Mouse (Mus musculus) midbrain, embryonic 16.5 days (tissue): Measurements from ENCODE around the gene Sh3gl2. TPM values are rescaled to one million over a fixed set of nuclear protein-coding genes. Genes with fewer than 3 reads are reported as not detected.

Source experiments
- ATAC-seq: fragments of 200-750 bp; cut with Nextera tagmentation; 2 replicates; pipeline ENCODE4 v1.8.0; 2017; ENCODE audit warnings: moderate TSS enrichment
- H3K27ac ChIP-seq: fragments of 300-500 bp; sonication (generic); 2 replicates; pipeline ENCODE4 v1.5.1; 2014; ENCODE audit warnings: mild to moderate bottlenecking, low read length, mixed read lengths
- H3K27me3 ChIP-seq: fragments of 300-500 bp; sonication (generic); 2 replicates; pipeline ENCODE4 v1.6.1; 2014; ENCODE audit warnings: low read depth, low read length, mixed read lengths; ENCODE audit not compliant: control insufficient read depth, insufficient read depth
- H3K36me3 ChIP-seq: fragments of 300-500 bp; sonication (generic); 2 replicates; pipeline ENCODE4 v1.6.1; 2014; ENCODE audit warnings: mild to moderate bottlenecking, low read length, moderate library complexity, mixed read lengths; ENCODE audit not compliant: control insufficient read depth, insufficient read depth
- H3K4me1 ChIP-seq: fragments of 300-500 bp; sonication (generic); 2 replicates; pipeline ENCODE4 v1.6.1; 2014; ENCODE audit warnings: mild to moderate bottlenecking, low read length, mixed read lengths; ENCODE audit not compliant: control insufficient read depth, insufficient read depth
- H3K4me2 ChIP-seq: fragments of 300-500 bp; sonication (generic); 2 replicates; pipeline ENCODE4 v1.6.1; 2014; ENCODE audit warnings: mild to moderate bottlenecking, low read length, mixed read lengths
- H3K4me3 ChIP-seq: fragments of 300-500 bp; sonication (generic); 2 replicates; pipeline ENCODE4 v1.5.1; 2014; ENCODE audit warnings: low read depth, mild to moderate bottlenecking, low read length, moderate library complexity, mixed read lengths
- H3K9ac ChIP-seq: fragments of 300-500 bp; sonication (generic); 2 replicates; pipeline ENCODE4 v1.6.1; 2014; ENCODE audit warnings: low read depth, low read length, mixed read lengths
- H3K9me3 ChIP-seq: fragments of 300-500 bp; sonication (generic); replicated peaks from 2 replicates; pipeline ENCODE4 v1.6.1; 2014; ENCODE audit warnings: mild to moderate bottlenecking, low read length, mixed read lengths; ENCODE audit not compliant: control insufficient read depth, poor library complexity, severe bottlenecking
- WGBS: fragments of 180-500 bp; shearing (Covaris S2); extraction: QIAGEN DNeasy Blood & Tissue Kit; methylation state at CpG from one replicate; pipeline ENCODE4 v1.1.7; 2014; 5-methylcytosine and 5-hydroxymethylcytosine counted together
- polyA plus RNA-seq: library from polyadenylated mRNA; unstranded; fragments of >200 nt; fragmentation: Nextera tagmentation; extraction: Ambion mirVana; gene quantifications from 2 replicates; pipeline ENCODE4 v1.2.1, GENCODE M21; 2015

Gene Sh3gl2
- polyA plus RNA-seq, 1 experiment from 2014 or later = 112 TPM

GRCm38 (mm10) chr4:85483586-85483985, 278.7 kb downstream of the Sh3gl2 start:
- no peak for ATAC-seq
- Histone ChIP-seq H3K4me3 (no peak overlapping the region), H3K4me2 (no peak overlapping the region), H3K27me3 (no peaks in the 10 kb centered on the region), H3K36me3 (no peaks in the 10 kb centered on the region), H3K9me3 (no peaks in the 10 kb centered on the region), H3K9ac (no peak overlapping the region), H3K27ac (no peak overlapping the region), H3K4me1 (peaks cover 4% of the 10 kb centered on the region; the same call in 1 of the 2 replicates)
- 94% methylated on average over 6 of the region's 6 CpGs for whole genome bisulfite sequencing

GRCm38 (mm10) chr4:85486316-85486946, 281.5 kb downstream of the Sh3gl2 start:
- H3K36me3 ChIP-seq = no peaks in the 10 kb centered on the region
- no peak overlapping the region for H3K4me2 ChIP-seq
- no peaks in the 10 kb centered on the region for H3K27me3 ChIP-seq
- no peak for ATAC-seq
- no peak overlapping the region for H3K9ac ChIP-seq
- H3K9me3 ChIP-seq = no peaks in the 10 kb centered on the region
- no peak overlapping the region for H3K27ac ChIP-seq
- 43% methylated on average over 10 of the region's 10 CpGs for WGBS
- H3K4me1 ChIP-seq = peaks cover 4% of the 10 kb centered on the region; the same call in 1 of the 2 replicates
- no peak overlapping the region for H3K4me3 ChIP-seq

GRCm38 (mm10) chr4:85505718-85506117, 300.8 kb downstream of the Sh3gl2 start:
- H3K4me2 ChIP-seq = no peak overlapping the region
- no peaks in the 10 kb centered on the region for H3K36me3 ChIP-seq
- H3K9ac ChIP-seq = no peak overlapping the region
- no peaks in the 10 kb centered on the region for H3K27me3 ChIP-seq
- H3K4me1 ChIP-seq = no peaks in the 10 kb centered on the region
- H3K27ac ChIP-seq = no peak overlapping the region
- 71% methylated on average over 3 of the region's 3 CpGs for WGBS
- H3K9me3 ChIP-seq = no peaks in the 10 kb centered on the region
- no peak for ATAC-seq
- no peak overlapping the region for H3K4me3 ChIP-seq

GRCm38 (mm10) chr4:85506976-85507375, 302.1 kb downstream of the Sh3gl2 start:
- H3K36me3 ChIP-seq = no peaks in the 10 kb centered on the region
- WGBS = 68% methylated on average over 2 of the region's 2 CpGs
- no peak overlapping the region for H3K9ac ChIP-seq
- ATAC-seq = no peak
- H3K4me1 ChIP-seq = no peaks in the 10 kb centered on the region
- H3K27me3 ChIP-seq = peaks cover 3% of the 10 kb centered on the region; the same call in 1 of the 2 replicates
- H3K4me2 ChIP-seq = no peak overlapping the region
- H3K4me3 ChIP-seq = no peak overlapping the region
- no peaks in the 10 kb centered on the region for H3K9me3 ChIP-seq
- H3K27ac ChIP-seq = no peak overlapping the region

GRCm38 (mm10) chr4:85507491-85507890, 302.6 kb downstream of the Sh3gl2 start:
- Histone ChIP-seq H3K27ac (no peak overlapping the region), H3K4me1 (no peaks in the 10 kb centered on the region), H3K36me3 (no peaks in the 10 kb centered on the region), H3K9ac (no peak overlapping the region), H3K9me3 (no peaks in the 10 kb centered on the region), H3K27me3 (peaks cover 5% of the 10 kb centered on the region; the same call in 1 of the 2 replicates), H3K4me3 (no peak overlapping the region), H3K4me2 (no peak overlapping the region)
- WGBS = 73% methylated on average over 5 of the region's 5 CpGs
- ATAC-seq = no peak

- Histone ChIP-seq H3K4me2 (peak overlapping the region; percentile 97), H3K9me3 (no peaks in the 10 kb centered on the region), H3K27me3 (peaks cover 17% of the 10 kb centered on the region), H3K36me3 (no peaks in the 10 kb centered on the region), H3K4me1 (peaks cover 11% of the 10 kb centered on the region), H3K27ac (no peak overlapping the region), H3K4me3 (peak overlapping the region; percentile 68; the same call in 1 of the 2 replicates), H3K9ac (no peak overlapping the region)
- 35% methylated on average over 7 of the region's 7 CpGs for WGBS
- ATAC-seq = no peak
These were observed 308.4 kb downstream of the Sh3gl2 start for GRCm38 (mm10) chr4:85513288-85513687.

GRCm38 (mm10) chr4:85513792-85514191, 308.9 kb downstream of the Sh3gl2 start, which contains the start of gene Adamtsl1:
Gene Adamtsl1, plus strand, starts transcription at chr4:85514172.
- Histone ChIP-seq H3K4me3 (peak within 1 kb of the TSS; percentile 68), H3K27ac (no peak within 1 kb of the TSS), H3K27me3 (peaks cover 17% of the 10 kb centered on the region), H3K36me3 (no peaks in the 10 kb centered on the region), H3K4me1 (peaks cover 11% of the 10 kb centered on the region), H3K4me2 (peak within 1 kb of the TSS; percentile 97), H3K9ac (peak within 1 kb of the TSS; percentile 79), H3K9me3 (no peaks in the 10 kb centered on the region)
- WGBS = 3% methylated on average over 9 of the region's 9 CpGs
- ATAC-seq = no peak; the same call in none of the 2 replicates

GRCm38 (mm10) chr4:85514205-85514681, 309.3 kb downstream of the Sh3gl2 start:
- Histone ChIP-seq H3K27ac (no peak overlapping the region), H3K36me3 (no peaks in the 10 kb centered on the region), H3K4me2 (peak overlapping the region; percentile 97), H3K9ac (peak overlapping the region; percentile 79), H3K4me1 (peaks cover 11% of the 10 kb centered on the region), H3K27me3 (peaks cover 17% of the 10 kb centered on the region), H3K9me3 (no peaks in the 10 kb centered on the region), H3K4me3 (peak overlapping the region; percentile 68)
- under 1% methylated on average over 33 of the region's 33 CpGs for WGBS
- peak; percentile 90 for ATAC-seq

- ATAC-seq = no peak
- no peak overlapping the region for H3K9ac ChIP-seq
- 89% methylated on average over 7 of the region's 7 CpGs for WGBS
- no peak overlapping the region for H3K4me2 ChIP-seq
- H3K4me3 ChIP-seq = no peak overlapping the region
- H3K4me1 ChIP-seq = no peaks in the 10 kb centered on the region
- H3K27me3 ChIP-seq = no peaks in the 10 kb centered on the region
- no peaks in the 10 kb centered on the region for H3K9me3 ChIP-seq
- H3K36me3 ChIP-seq = no peaks in the 10 kb centered on the region
- H3K27ac ChIP-seq = no peak overlapping the region
These were observed 322.1 kb downstream of the Sh3gl2 start for GRCm38 (mm10) chr4:85526966-85527566.
